Mouse (Mus musculus) kidney, adult 2 months (tissue): ENCODE data around the gene Ltc4s. TPM values are rescaled to one million over a fixed set of nuclear protein-coding genes. Genes with fewer than 3 reads are reported as not detected.

ENCODE experiments used
- DNase-seq: peaks from one replicate; pipeline ENCODE4 v3.0.0; 2021
- H3K27ac ChIP-seq: fragments of 200-500 bp; 2 replicates; pipeline ENCODE4 v1.5.1; 2012; ENCODE audit warnings: low read depth, low read length, control low read depth, inconsistent platforms; ENCODE audit not compliant: insufficient read depth
- H3K27me3 ChIP-seq: fragments of 200-500 bp; replicated peaks from 2 replicates; pipeline ENCODE4 v1.6.1; 2012; ENCODE audit warnings: mild to moderate bottlenecking, moderate library complexity, low read length, inconsistent platforms; ENCODE audit not compliant: control insufficient read depth, insufficient read depth
- H3K36me3 ChIP-seq: fragments of 200-500 bp; 2 replicates; pipeline ENCODE4 v1.6.1; 2012; ENCODE audit warnings: mild to moderate bottlenecking, moderate library complexity, low read length, inconsistent platforms; ENCODE audit not compliant: control insufficient read depth, insufficient read depth
- H3K4me1 ChIP-seq: fragments of 200-500 bp; 2 replicates; pipeline ENCODE4 v1.6.1; 2011; ENCODE audit warnings: low read length; ENCODE audit not compliant: control insufficient read depth, insufficient read depth
- H3K4me3 ChIP-seq: fragments of 200-500 bp; 2 replicates; pipeline ENCODE4 v1.5.1; 2011; ENCODE audit warnings: mild to moderate bottlenecking, low read depth, low read length, control low read depth; ENCODE audit not compliant: insufficient read depth
- CTCF ChIP-seq: fragments of 200-500 bp; conservative IDR thresholded peaks from 2 replicates; pipeline ENCODE4 v1.5.1; 2011; ENCODE audit warnings: low read depth, mild to moderate bottlenecking, control low read depth, low read length, moderate library complexity, mixed read lengths; ENCODE audit not compliant: insufficient read depth, insufficient read length
- POLR2A ChIP-seq: fragments of 200-500 bp; IDR thresholded peaks from one replicate; pipeline ENCODE4 v1.6.1; 2011; ENCODE audit warnings: low read depth, low read length, control low read depth
- WGBS: fragments of 180-500 bp; shearing (Covaris S2); methylation state at CpG from one replicate; pipeline ENCODE4 v1.1.7; 2018; 5-methylcytosine and 5-hydroxymethylcytosine counted together
- polyA plus RNA-seq: library from polyadenylated mRNA; depleted of rRNA; stranded (reverse); fragments of >200 nt; gene quantifications from 2 replicates; pipeline ENCODE4 v1.2.3, GENCODE M21; 2012; rRNA removed

The Ltc4s gene
- polyA plus RNA-seq, 1 experiment: 33.8 TPM

DNA sequence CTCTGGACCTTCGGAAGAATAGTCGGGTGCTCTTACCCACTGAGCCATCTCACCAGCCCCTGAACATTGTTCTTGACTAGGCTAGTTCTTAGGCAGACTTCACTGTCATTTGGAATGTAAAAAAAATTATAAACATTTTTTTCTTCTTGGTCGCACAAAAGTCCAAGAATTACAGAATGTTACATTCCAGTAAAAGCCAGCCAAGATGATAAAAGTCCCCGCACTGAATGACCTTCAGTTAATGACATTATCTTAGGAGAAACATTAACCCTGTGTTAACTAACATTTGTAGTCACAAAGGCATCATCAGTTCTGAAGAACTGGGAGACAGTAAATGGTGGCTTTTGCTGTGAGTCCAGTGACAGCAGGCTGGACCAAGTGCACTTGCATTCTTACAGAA lies 48.1 kb downstream of the Ltc4s start:
- DNase-seq: peak; percentile 68
- Histone ChIP-seq H3K36me3 (no peaks in the 10 kb centered on the region), H3K27me3 (no peaks in the 10 kb centered on the region), H3K4me1 (peaks cover 7% of the 10 kb centered on the region; the same call in 1 of the 2 replicates), H3K27ac (peak overlapping the region; percentile 80), H3K4me3 (no peak overlapping the region)
- TF ChIP-seq CTCF (no peak), POLR2A (no peak)
- 31% methylated on average over 4 of the region's 4 CpGs for WGBS

DNA sequence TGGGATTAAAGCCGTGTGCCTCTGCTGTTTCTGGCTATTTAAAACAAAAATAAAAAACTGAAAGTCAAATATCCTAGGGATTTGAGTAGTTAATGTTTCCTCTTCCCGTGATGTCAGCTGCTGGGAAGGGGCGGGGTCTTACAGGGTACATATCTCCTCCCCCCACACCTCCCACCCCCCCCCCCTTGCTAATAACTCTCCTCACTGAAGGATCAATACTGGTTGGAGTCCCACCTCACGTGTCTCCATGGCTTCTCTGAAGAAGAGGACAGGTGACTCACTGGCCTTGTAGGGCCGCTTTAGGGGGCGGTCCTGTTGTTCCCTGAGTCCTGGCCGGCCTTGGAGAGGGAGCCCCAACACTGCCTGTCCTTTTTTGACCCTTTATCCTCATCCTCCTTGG lies 49.7 kb downstream of the Ltc4s start:
- no peaks in the 10 kb centered on the region for H3K27me3 ChIP-seq
- WGBS: 44% methylated on average over 7 of the region's 7 CpGs
- peaks cover 17% of the 10 kb centered on the region for H3K4me1 ChIP-seq
- no peaks in the 10 kb centered on the region for H3K36me3 ChIP-seq
- no peak for TF ChIP-seq POLR2A
- TF ChIP-seq CTCF: no peak
- peak overlapping the region; percentile 3; the same call in 1 of the 2 replicates for H3K4me3 ChIP-seq
- H3K27ac ChIP-seq: 0 out of 2 replicates have a peak overlapping the region, but pooled peaks have one; percentile 12
- peak; percentile 39 for DNase-seq

Other genes starting within 250 kb of the Ltc4s start
- 60.1 and 69.5 TPM in 2 replicates for gene Rnf130, start 213.3 kb downstream of the Ltc4s start, polyA plus RNA-seq
- gene Tbc1d9b, start 107.2 kb downstream of the Ltc4s start, polyA plus RNA-seq: 52.2 and 60.9 TPM in 2 replicates
- gene Mrnip, start 64.2 kb downstream of the Ltc4s start, polyA plus RNA-seq: 21.0 and 21.1 TPM in 2 replicates
- 337 and 344 TPM in 2 replicates for gene Sqstm1, start 27.8 kb downstream of the Ltc4s start, polyA plus RNA-seq
- 85.4 and 105 TPM in 2 replicates for gene Mgat4b, start 27.7 kb downstream of the Ltc4s start, polyA plus RNA-seq
- gene Maml1, start 53.7 kb upstream of the Ltc4s start, polyA plus RNA-seq: 10.9 and 12.5 TPM in 2 replicates
- 84.1 and 118 TPM in 2 replicates for gene Canx, start 87.1 kb upstream of the Ltc4s start, polyA plus RNA-seq
- gene Cby3, start 115.8 kb upstream of the Ltc4s start, polyA plus RNA-seq: 1.3 TPM in 2 replicates
- 40.2 and 65.0 TPM in 2 replicates for gene Hnrnph1, start 138.4 kb upstream of the Ltc4s start, polyA plus RNA-seq
- gene Rufy1, start 192.5 kb upstream of the Ltc4s start, polyA plus RNA-seq: 27.7 and 30.4 TPM in 2 replicates